Mouse (Mus musculus): ENCODE measurements around the gene Poldip2.

Poldip2 gene

GRCm38 (mm10) chr11:78547718-78548460 is 35.9 kb downstream of the Poldip2 start:
- no peak for DNase-seq

- no peak for DNase-seq
These were observed 37.5 kb downstream of the Poldip2 start for GRCm38 (mm10) chr11:78549491-78549987.

- peak; percentile 94 to 97 for DNase-seq
These were observed 38.4 kb downstream of the Poldip2 start, which contains the start of gene Tmem97 for GRCm38 (mm10) chr11:78550168-78551058. TSS of gene Tmem97 (minus strand) at chr11:78550777.

GRCm38 (mm10) chr11:78551059-78551398 is 39.0 kb downstream of the Poldip2 start:
- DNase-seq: no peak

GRCm38 (mm10) chr11:78555623-78556022 is 43.6 kb downstream of the Poldip2 start:
- DNase-seq: no peak

GRCm38 (mm10) chr11:78556070-78556469 is 44.1 kb downstream of the Poldip2 start:
- DNase-seq: no peak

GRCm38 (mm10) chr11:78557241-78557640 is 45.2 kb downstream of the Poldip2 start:
- DNase-seq: peak in 1 of 2 experiments; percentile 35

GRCm38 (mm10) chr11:78560447-78560846 is 48.5 kb downstream of the Poldip2 start:
- peak; percentile 63 to 84 for DNase-seq

GRCm38 (mm10) chr11:78566775-78567174 is 54.8 kb downstream of the Poldip2 start:
- no peak for DNase-seq

- no peak for DNase-seq
These were observed 55.6 kb downstream of the Poldip2 start for GRCm38 (mm10) chr11:78567614-78568013.

GRCm38 (mm10) chr11:78568827-78569226 is 56.8 kb downstream of the Poldip2 start:
- DNase-seq: no peak

GRCm38 (mm10) chr11:78569806-78570205 is 57.8 kb downstream of the Poldip2 start:
- no peak for DNase-seq

GRCm38 (mm10) chr11:78571441-78571840 is 59.4 kb downstream of the Poldip2 start:
- DNase-seq: no peak

GRCm38 (mm10) chr11:78571854-78572253 is 59.9 kb downstream of the Poldip2 start:
- DNase-seq: no peak
